Mouse (Mus musculus): ENCODE measurements around the gene Ebi3. TPM values are rescaled to one million over a fixed set of nuclear protein-coding genes. Genes with fewer than 3 reads are reported as not detected.
"Not testable (repeated sequence)": the region's sequence is repeated elsewhere in the genome, so short reads cannot be mapped to it uniquely, and the experiment has no call there.

The Ebi3 gene
- polyA plus RNA-seq, 2 experiments, result 3.0 to 4.1 TPM

DNA sequence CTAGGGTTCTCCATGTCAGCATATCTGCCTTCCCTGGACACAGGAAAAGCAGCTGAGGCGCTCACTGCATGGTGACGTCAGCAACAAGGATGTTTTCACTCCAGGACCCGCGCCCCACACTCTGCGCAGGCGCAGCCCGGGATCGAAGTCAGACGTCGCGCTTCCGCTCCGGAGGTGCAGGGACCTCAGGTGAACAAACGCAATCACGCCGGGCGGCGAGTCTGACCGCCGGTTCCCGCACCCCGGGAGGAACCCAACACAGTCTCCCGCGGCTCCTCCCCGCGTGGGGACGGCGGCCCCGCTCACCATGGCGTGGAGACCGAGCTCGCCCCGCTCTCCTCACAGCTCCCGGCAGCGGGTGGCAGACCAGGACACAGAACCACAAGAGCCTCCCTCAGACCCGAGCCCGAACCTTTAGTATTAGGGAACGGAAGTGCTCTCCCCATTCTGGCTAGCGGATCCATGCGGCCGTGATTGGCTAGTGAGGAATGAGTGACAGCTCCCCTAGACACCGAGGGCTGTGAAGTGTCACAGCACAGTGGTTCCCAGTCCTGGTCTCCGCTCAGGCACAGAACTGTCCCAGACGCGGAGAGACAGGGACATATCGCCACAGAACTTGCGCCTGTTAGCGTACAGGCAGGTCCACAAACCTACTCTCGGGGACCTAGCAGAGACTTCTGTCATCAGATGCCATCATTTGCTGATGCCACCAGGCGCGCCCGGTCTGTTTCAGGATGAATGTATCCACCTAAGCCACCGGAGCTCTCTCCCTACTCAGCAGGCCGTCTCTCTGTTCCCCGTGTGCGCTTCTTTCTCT, 7.4 kb upstream of the Ebi3 start:
- Histone ChIP-seq H3K4me3 (ENCODE audit: insufficient read depth in 1 of 2, low read depth in 2 of 2, low read length in 2 of 2) (peak overlapping the region; percentile 64 to 69), H3K27ac (peak overlapping the region; percentile 66), H3K9ac (replicated peaks) (peak overlapping the region; percentile 76), H3K4me2 (ENCODE audit: low read depth) (peak overlapping the region; percentile 80)
- under 1% methylated on average over 53 of the region's 56 CpGs for WGBS (ENCODE audit: insufficient replicate concordance)
- not testable (repeated sequence) for H3K36me3 ChIP-seq (replicated peaks; ENCODE audit: control insufficient read depth, insufficient read depth, low read depth); H3K9me3 ChIP-seq (ENCODE audit: control insufficient read depth, low read length); H3K27me3 ChIP-seq (ENCODE audit: control insufficient read depth, insufficient read depth, low read length); H3K4me1 ChIP-seq (replicated peaks; ENCODE audit: control insufficient read depth in 2 of 2, insufficient read depth in 2 of 2, low read length in 1 of 2)
- peak; percentile 19; the same call in 1 of the 2 replicates for TF ChIP-seq CTCF (IDR thresholded peaks at IDR 0.05; ENCODE audit: low read depth)
- peak; percentile 96 for ATAC-seq (ENCODE audit: insufficient read depth)
- DNase-seq (ENCODE audit: low read depth in 3 of 3, low spot score in 3 of 3), result peak in 2 of 3 experiments; percentile 58 to 68

- Histone ChIP-seq H3K27me3 (ENCODE audit: control insufficient read depth, insufficient read depth, low read length) (no peaks in the 10 kb centered on the region), H3K4me2 (ENCODE audit: low read depth) (peak overlapping the region; percentile 80), H3K9me3 (ENCODE audit: control insufficient read depth, low read length) (no peaks in the 10 kb centered on the region), H3K27ac (peak overlapping the region; percentile 66), H3K36me3 (replicated peaks; ENCODE audit: control insufficient read depth, insufficient read depth, low read depth) (no peaks in the 10 kb centered on the region), H3K4me3 (ENCODE audit: insufficient read depth in 1 of 2, low read depth in 2 of 2, low read length in 2 of 2) (peak overlapping the region; percentile 64 to 69), H3K4me1 (replicated peaks; ENCODE audit: control insufficient read depth in 2 of 2, insufficient read depth in 2 of 2, low read length in 1 of 2) (peaks cover 0 to 10% of the 10 kb centered on the region in 2 experiments; a peak in 2 of 4 replicates), H3K9ac (replicated peaks) (peak overlapping the region; percentile 76)
- no peak for DNase-seq (ENCODE audit: low read depth in 3 of 3, low spot score in 3 of 3)
- TF ChIP-seq CTCF (IDR thresholded peaks at IDR 0.05; ENCODE audit: low read depth) (no peak), EP300 (IDR thresholded peaks at IDR 0.05; ENCODE audit: low read depth) (no peak)
- ATAC-seq (ENCODE audit: insufficient read depth), result no peak
- 38% methylated on average over 5 of the region's 5 CpGs for WGBS (ENCODE audit: insufficient replicate concordance)
Measured at GRCm38 (mm10) chr17:55945696-55946095, 6.7 kb upstream of the Ebi3 start.

GRCm38 (mm10) chr17:55948647-55949046, 3.8 kb upstream of the Ebi3 start:
- Histone ChIP-seq H3K27ac (no peak overlapping the region), H3K9me3 (ENCODE audit: control insufficient read depth, low read length) (no peaks in the 10 kb centered on the region), H3K4me1 (replicated peaks; ENCODE audit: control insufficient read depth in 2 of 2, insufficient read depth in 2 of 2, low read length in 1 of 2) (peaks cover 0 to 7% of the 10 kb centered on the region in 2 experiments; a peak in 2 of 4 replicates), H3K9ac (replicated peaks) (no peak overlapping the region), H3K4me2 (ENCODE audit: low read depth) (no peak overlapping the region), H3K27me3 (ENCODE audit: control insufficient read depth, insufficient read depth, low read length) (no peaks in the 10 kb centered on the region), H3K36me3 (replicated peaks; ENCODE audit: control insufficient read depth, insufficient read depth, low read depth) (no peaks in the 10 kb centered on the region), H3K4me3 (ENCODE audit: insufficient read depth in 1 of 2, low read depth in 2 of 2, low read length in 2 of 2) (no peak overlapping the region)
- TF ChIP-seq CTCF (IDR thresholded peaks at IDR 0.05; ENCODE audit: low read depth), result no peak
- no peak for DNase-seq (ENCODE audit: low read depth in 3 of 3, low spot score in 3 of 3)
- WGBS (ENCODE audit: insufficient replicate concordance), result 74% methylated on average over 4 of the region's 4 CpGs
- ATAC-seq (ENCODE audit: insufficient read depth), result no peak

- TF ChIP-seq CTCF (IDR thresholded peaks at IDR 0.05; ENCODE audit: low read depth) (no peak), EP300 (IDR thresholded peaks at IDR 0.05; ENCODE audit: low read depth) (no peak)
- Histone ChIP-seq H3K4me1 (replicated peaks; ENCODE audit: control insufficient read depth in 2 of 2, insufficient read depth in 2 of 2, low read length in 1 of 2) (peaks cover 0 to 6% of the 10 kb centered on the region in 2 experiments; a peak in 1 of 4 replicates), H3K36me3 (replicated peaks; ENCODE audit: control insufficient read depth, insufficient read depth, low read depth) (no peaks in the 10 kb centered on the region), H3K4me2 (ENCODE audit: low read depth) (no peak within 1 kb of the TSS), H3K9ac (replicated peaks) (no peak within 1 kb of the TSS), H3K27me3 (ENCODE audit: control insufficient read depth, insufficient read depth, low read length) (no peaks in the 10 kb centered on the region), H3K4me3 (ENCODE audit: insufficient read depth in 1 of 2, low read depth in 2 of 2, low read length in 2 of 2) (no peak within 1 kb of the TSS), H3K27ac (no peak within 1 kb of the TSS), H3K9me3 (ENCODE audit: control insufficient read depth, low read length) (no peaks in the 10 kb centered on the region)
- ATAC-seq (ENCODE audit: insufficient read depth) (no peak), DNase-seq (ENCODE audit: low read depth in 3 of 3, low spot score in 3 of 3) (no peak)
- WGBS (ENCODE audit: insufficient replicate concordance), result 72% methylated on average over 2 of the region's 2 CpGs
Measured at GRCm38 (mm10) chr17:55949400-55949799, 3.0 kb upstream of the Ebi3 start, which contains the start of gene Zfp119b. Zfp119b (minus strand) TSS chr17:55949500.

DNA sequence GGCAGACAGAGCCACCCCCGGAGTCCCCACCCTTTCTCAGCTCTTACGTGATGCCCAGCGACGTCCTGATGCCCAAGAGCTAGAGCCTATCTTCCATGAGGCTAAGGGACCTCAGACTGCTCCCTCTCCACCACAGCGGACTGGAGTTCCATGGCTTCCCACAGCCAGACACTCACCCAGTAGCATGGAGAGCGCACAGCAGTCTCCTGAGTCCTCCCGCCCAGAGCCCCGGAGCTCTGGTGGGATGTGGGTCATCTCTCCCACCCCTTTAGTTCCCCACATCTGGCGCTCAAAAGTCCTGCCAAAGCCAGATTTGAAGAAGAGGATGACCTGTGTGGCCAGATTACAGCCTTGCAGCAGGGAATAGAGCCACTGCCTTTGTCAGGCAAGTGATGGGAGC, 1.8 kb upstream of the Ebi3 start:
- no peaks in the 10 kb centered on the region for H3K36me3 ChIP-seq (replicated peaks; ENCODE audit: control insufficient read depth, insufficient read depth, low read depth)
- no peak overlapping the region for H3K4me3 ChIP-seq (ENCODE audit: insufficient read depth in 1 of 2, low read depth in 2 of 2, low read length in 2 of 2)
- ATAC-seq (ENCODE audit: insufficient read depth) (no peak), DNase-seq (ENCODE audit: low read depth in 3 of 3, low spot score in 3 of 3) (no peak)
- no peak overlapping the region for H3K9ac ChIP-seq (replicated peaks)
- no peak overlapping the region for H3K27ac ChIP-seq
- WGBS (ENCODE audit: insufficient replicate concordance), result 65% methylated on average over 9 of the region's 9 CpGs
- no peak overlapping the region for H3K4me2 ChIP-seq (ENCODE audit: low read depth)
- no peaks in the 10 kb centered on the region for H3K27me3 ChIP-seq (ENCODE audit: control insufficient read depth, insufficient read depth, low read length)
- no peaks in the 10 kb centered on the region for H3K9me3 ChIP-seq (ENCODE audit: control insufficient read depth, low read length)
- peaks cover 0 to 2% of the 10 kb centered on the region in 2 experiments; a peak in 1 of 4 replicates for H3K4me1 ChIP-seq (replicated peaks; ENCODE audit: control insufficient read depth in 2 of 2, insufficient read depth in 2 of 2, low read length in 1 of 2)
- no peak for TF ChIP-seq CTCF (IDR thresholded peaks at IDR 0.05; ENCODE audit: low read depth)
- TF ChIP-seq EP300 (IDR thresholded peaks at IDR 0.05; ENCODE audit: low read depth), result no peak

Measured in liver, embryonic 14.5 days (tissue).